Mouse (Mus musculus): ENCODE data around the gene Tmem238l. TPM values are rescaled to one million over a fixed set of nuclear protein-coding genes. Genes with fewer than 3 reads are reported as not detected.

The Tmem238l gene
- total RNA-seq, 2 experiments from 2014 or later: not detected

Other genes starting within 250 kb of the Tmem238l start
- 1 to 10 TPM; 2.6 to 4.4 TPM for gene Pirt, start 44.7 kb upstream of the Tmem238l start, total RNA-seq (2021)
- 1 to 10 TPM; 2.0 to 2.7 TPM for gene Tmem220, start 68.5 kb downstream of the Tmem238l start, total RNA-seq (2021)
- 10 to 100 TPM; 12.0 to 12.4 TPM for gene Adprm, start 96.0 kb downstream of the Tmem238l start, total RNA-seq (2021)
- 10 to 100 TPM; 21.5 to 22.6 TPM for gene Sco1, start 96.0 kb downstream of the Tmem238l start, total RNA-seq (2021)
- under 1 TPM in 1 of 2 experiments, not detected in 1; 0.08 TPM for gene Myh3, start 121.7 kb downstream of the Tmem238l start, total RNA-seq (2021)
- not detected for gene Myh2, start 214.4 kb downstream of the Tmem238l start, total RNA-seq (2021)
- gene Myh1, start 243.4 kb downstream of the Tmem238l start, total RNA-seq (2021): not detected

All from heart, adult 18-20 months (tissue).